Mouse (Mus musculus) intestine, embryonic 14.5 days (tissue): Measurements from ENCODE around the gene Lrp11. TPM values are rescaled to one million over a fixed set of nuclear protein-coding genes. Genes with fewer than 3 reads are reported as not detected.
A peak's percentile ranks its signal among the peaks of the same experiment; 100 is the strongest.

Experiments
- ATAC-seq: fragments of 200-750 bp; cut with Nextera tagmentation; replicated peaks from 2 replicates; pipeline ENCODE4 v1.8.0; 2017; ENCODE audit warnings: low read depth, moderate number of reproducible peaks, moderate TSS enrichment, moderate library complexity; ENCODE audit not compliant: low FRiP score, low TSS enrichment
- DNase-seq: peaks from one replicate; pipeline ENCODE4 v3.0.0-alpha.2; 2018; ENCODE audit warnings: low spot score
- H3K27ac ChIP-seq: fragments of 300-500 bp; sonication (generic); 2 replicates; pipeline ENCODE4 v1.5.1; 2014; ENCODE audit warnings: low read depth, mild to moderate bottlenecking, control low read depth
- H3K27me3 ChIP-seq: fragments of 300-500 bp; sonication (generic); replicated peaks from 2 replicates; pipeline ENCODE4 v1.6.1; 2014; ENCODE audit warnings: low read length, control low read depth; ENCODE audit not compliant: control insufficient read depth, insufficient read depth
- H3K36me3 ChIP-seq: fragments of 300-500 bp; sonication (generic); 2 replicates; pipeline ENCODE4 v1.6.1; 2014; ENCODE audit warnings: low read length, control low read depth; ENCODE audit not compliant: control insufficient read depth, insufficient read depth
- H3K4me1 ChIP-seq: fragments of 300-500 bp; sonication (generic); replicated peaks from 2 replicates; pipeline ENCODE4 v1.6.1; 2014; ENCODE audit warnings: low read length, control low read depth, mixed read lengths; ENCODE audit not compliant: control insufficient read depth, insufficient read depth
- H3K4me2 ChIP-seq: fragments of 300-500 bp; sonication (generic); 2 replicates; pipeline ENCODE4 v1.6.1; 2014; ENCODE audit warnings: low read length
- H3K4me3 ChIP-seq: fragments of 300-500 bp; sonication (generic); 2 replicates; pipeline ENCODE4 v1.5.1; 2014; ENCODE audit warnings: low read depth, low read length, control low read depth, mixed read lengths
- H3K9ac ChIP-seq: fragments of 300-500 bp; sonication (generic); 2 replicates; pipeline ENCODE4 v1.6.1; 2014; ENCODE audit warnings: mild to moderate bottlenecking, low read length
- H3K9me3 ChIP-seq: fragments of 300-500 bp; sonication (generic); 2 replicates; pipeline ENCODE4 v1.6.1; 2016; ENCODE audit warnings: low read length, control low read depth; ENCODE audit not compliant: control insufficient read depth
- WGBS: fragments of 180-500 bp; shearing (Covaris S2); extraction: QIAGEN DNeasy Blood & Tissue Kit; methylation state at CpG from one replicate; pipeline ENCODE4 v1.1.7; 2014; 5-methylcytosine and 5-hydroxymethylcytosine counted together
- polyA plus RNA-seq: library from polyadenylated mRNA; unstranded; fragments of >200 nt; fragmentation: Nextera tagmentation; extraction: Ambion mirVana; gene quantifications from 2 replicates; pipeline ENCODE4 v1.2.1, GENCODE M21; 2014

The Lrp11 gene
- polyA plus RNA-seq, 1 experiment from 2014 or later: 7.3 TPM

- H3K27ac ChIP-seq: no peak overlapping the region
- WGBS: 58% methylated on average over 16 of the region's 16 CpGs
- H3K9ac ChIP-seq: no peak overlapping the region
- ATAC-seq (no peak), DNase-seq (no peak)
- H3K36me3 ChIP-seq: peaks cover 29% of the 10 kb centered on the region
- no peaks in the 10 kb centered on the region for H3K27me3 ChIP-seq
- no peak overlapping the region for H3K4me2 ChIP-seq
- H3K4me3 ChIP-seq: no peak overlapping the region
- no peaks in the 10 kb centered on the region for H3K9me3 ChIP-seq
- H3K4me1 ChIP-seq: no peaks in the 10 kb centered on the region; the same call in 1 of the 2 replicates
Measured at GRCm38 (mm10) chr10:7630951-7631720, 41.5 kb downstream of the Lrp11 start.

GRCm38 (mm10) chr10:7640366-7640765 lies 50.8 kb downstream of the Lrp11 start:
- H3K27ac ChIP-seq: no peak overlapping the region
- no peak for ATAC-seq
- no peak overlapping the region for H3K4me3 ChIP-seq
- H3K4me1 ChIP-seq: no peaks in the 10 kb centered on the region
- DNase-seq: no peak
- H3K4me2 ChIP-seq: no peak overlapping the region
- H3K9me3 ChIP-seq: no peaks in the 10 kb centered on the region
- no peak overlapping the region for H3K9ac ChIP-seq
- H3K36me3 ChIP-seq: peaks cover 66% of the 10 kb centered on the region
- WGBS: 97% methylated on average over 12 of the region's 12 CpGs
- H3K27me3 ChIP-seq: no peaks in the 10 kb centered on the region

- no peaks in the 10 kb centered on the region for H3K4me1 ChIP-seq
- peaks cover 56% of the 10 kb centered on the region for H3K36me3 ChIP-seq
- ATAC-seq: no peak
- 90% methylated on average over 2 of the region's 2 CpGs for WGBS
- H3K27me3 ChIP-seq: no peaks in the 10 kb centered on the region
- H3K9ac ChIP-seq: no peak overlapping the region
- H3K4me3 ChIP-seq: no peak overlapping the region
- DNase-seq: no peak
- H3K4me2 ChIP-seq: no peak overlapping the region
- no peaks in the 10 kb centered on the region for H3K9me3 ChIP-seq
- no peak overlapping the region for H3K27ac ChIP-seq
Measured at GRCm38 (mm10) chr10:7645911-7646310, 56.3 kb downstream of the Lrp11 start.

GRCm38 (mm10) chr10:7649059-7649458 lies 59.5 kb downstream of the Lrp11 start:
- whole genome bisulfite sequencing: 88% methylated on average over 4 of the region's 4 CpGs
- no peak for DNase-seq
- Histone ChIP-seq H3K4me1 (no peaks in the 10 kb centered on the region), H3K9ac (no peak overlapping the region), H3K4me2 (no peak overlapping the region), H3K27ac (no peak overlapping the region), H3K27me3 (no peaks in the 10 kb centered on the region), H3K9me3 (no peaks in the 10 kb centered on the region), H3K36me3 (peaks cover 34% of the 10 kb centered on the region), H3K4me3 (no peak overlapping the region)
- no peak for ATAC-seq

- DNase-seq: no peak
- H3K27ac ChIP-seq: no peak overlapping the region
- no peak overlapping the region for H3K4me2 ChIP-seq
- no peaks in the 10 kb centered on the region for H3K4me1 ChIP-seq
- no peak overlapping the region for H3K4me3 ChIP-seq
- no peaks in the 10 kb centered on the region for H3K27me3 ChIP-seq
- H3K36me3 ChIP-seq: peaks cover 25% of the 10 kb centered on the region
- no peak overlapping the region for H3K9ac ChIP-seq
- ATAC-seq: no peak
- 92% methylated on average over 2 of the region's 2 CpGs for WGBS
- H3K9me3 ChIP-seq: no peaks in the 10 kb centered on the region
Measured at GRCm38 (mm10) chr10:7651057-7651456, 61.5 kb downstream of the Lrp11 start.

- H3K36me3 ChIP-seq: no peaks in the 10 kb centered on the region
- ATAC-seq: peak; percentile 86
- 0% methylated on average over 44 of the region's 44 CpGs for WGBS
- no peaks in the 10 kb centered on the region for H3K9me3 ChIP-seq
- H3K4me1 ChIP-seq: peaks cover 12% of the 10 kb centered on the region
- H3K27ac ChIP-seq: peak overlapping the region; percentile 81
- H3K9ac ChIP-seq: peak overlapping the region; percentile 88
- H3K4me3 ChIP-seq: peak overlapping the region; percentile 92
- DNase-seq: peak; percentile 92
- peak overlapping the region; percentile 86 for H3K4me2 ChIP-seq
- no peaks in the 10 kb centered on the region for H3K27me3 ChIP-seq
Measured at GRCm38 (mm10) chr10:7662471-7663141, 73.0 kb downstream of the Lrp11 start.

- under 1% methylated on average over 58 of the region's 64 CpGs for WGBS
- H3K4me2 ChIP-seq: peak overlapping the region; percentile 86
- H3K9ac ChIP-seq: peak overlapping the region; percentile 88
- no peaks in the 10 kb centered on the region for H3K36me3 ChIP-seq
- ATAC-seq (peak; percentile 92), DNase-seq (peak; percentile 94)
- H3K4me1 ChIP-seq: peaks cover 18% of the 10 kb centered on the region
- peak overlapping the region; percentile 92 for H3K4me3 ChIP-seq
- no peaks in the 10 kb centered on the region for H3K9me3 ChIP-seq
- peak overlapping the region; percentile 81 for H3K27ac ChIP-seq
- H3K27me3 ChIP-seq: no peaks in the 10 kb centered on the region
Measured at GRCm38 (mm10) chr10:7663159-7664026, 73.8 kb downstream of the Lrp11 start.

GRCm38 (mm10) chr10:7664027-7664526 lies 74.5 kb downstream of the Lrp11 start:
- Histone ChIP-seq H3K4me2 (peak overlapping the region; percentile 86), H3K27me3 (no peaks in the 10 kb centered on the region), H3K27ac (no peak overlapping the region), H3K4me3 (peak overlapping the region; percentile 92), H3K9me3 (no peaks in the 10 kb centered on the region), H3K4me1 (peaks cover 19% of the 10 kb centered on the region), H3K36me3 (no peaks in the 10 kb centered on the region), H3K9ac (peak overlapping the region; percentile 88)
- DNase-seq (no peak), ATAC-seq (no peak)
- 61% methylated on average over 6 of the region's 6 CpGs for WGBS
